Mouse (Mus musculus): Measurements from ENCODE around the gene Mesp1. TPM values are rescaled to one million over a fixed set of nuclear protein-coding genes. Genes with fewer than 3 reads are reported as not detected.

Gene Mesp1
- total RNA-seq, 2 experiments from 2014 or later = not detected

Other genes starting within 250 kb of the Mesp1 start
- not detected for gene Rhcg, start 176.1 kb downstream of the Mesp1 start, total RNA-seq (2021)
- 1 to 10 TPM; 1.3 to 2.1 TPM for gene Ticrr, start 133.6 kb downstream of the Mesp1 start, total RNA-seq (2021)
- gene Kif7, start 78.1 kb downstream of the Mesp1 start, total RNA-seq (2021) = 1 to 10 TPM; 2.7 to 3.6 TPM
- gene Plin1, start 60.9 kb downstream of the Mesp1 start, total RNA-seq (2021) = 10 to 100 TPM; 13.8 to 14.5 TPM
- 1 to 10 TPM; 3.9 to 4.2 TPM for gene Pex11a, start 50.7 kb downstream of the Mesp1 start, total RNA-seq (2021)
- gene Wdr93, start 50.6 kb downstream of the Mesp1 start, total RNA-seq (2021) = under 1 TPM in 1 of 2 experiments, not detected in 1; 0.11 TPM
- under 1 TPM in 1 of 2 experiments, not detected in 1; 0.19 TPM for gene Mesp2, start 16.9 kb upstream of the Mesp1 start, total RNA-seq (2021)
- gene Anpep, start 67.3 kb upstream of the Mesp1 start, total RNA-seq (2021) = 10 to 100 TPM; 11.8 to 22.7 TPM
- 10 to 100 TPM; 20.6 to 21.9 TPM for gene Ap3s2, start 126.9 kb upstream of the Mesp1 start, total RNA-seq (2021)
- 1 to 10 TPM; 8.1 to 9.2 TPM for gene Arpin, start 141.6 kb upstream of the Mesp1 start, total RNA-seq (2021)
- 10 to 100 TPM; 14.2 to 16.7 TPM for gene Zfp710, start 231.0 kb upstream of the Mesp1 start, total RNA-seq (2021)

Measured in gastrocnemius, postnatal 10 days (tissue).